Mouse (Mus musculus) naive thymus-derived CD4-positive, alpha-beta T cell, adult 5 months (primary cell): ENCODE results near the gene Ppm1j. TPM values are rescaled to one million over a fixed set of nuclear protein-coding genes. Genes with fewer than 3 reads are reported as not detected.

ENCODE experiments used
- polyA plus RNA-seq: library from polyadenylated mRNA; unstranded; fragments of 100-300 nt; shearing (Covaris generic); gene quantifications from one replicate; pipeline ENCODE4 v1.2.1, GENCODE M21; 2017

Ppm1j gene
- 40.3 TPM for polyA plus RNA-seq

DNA sequence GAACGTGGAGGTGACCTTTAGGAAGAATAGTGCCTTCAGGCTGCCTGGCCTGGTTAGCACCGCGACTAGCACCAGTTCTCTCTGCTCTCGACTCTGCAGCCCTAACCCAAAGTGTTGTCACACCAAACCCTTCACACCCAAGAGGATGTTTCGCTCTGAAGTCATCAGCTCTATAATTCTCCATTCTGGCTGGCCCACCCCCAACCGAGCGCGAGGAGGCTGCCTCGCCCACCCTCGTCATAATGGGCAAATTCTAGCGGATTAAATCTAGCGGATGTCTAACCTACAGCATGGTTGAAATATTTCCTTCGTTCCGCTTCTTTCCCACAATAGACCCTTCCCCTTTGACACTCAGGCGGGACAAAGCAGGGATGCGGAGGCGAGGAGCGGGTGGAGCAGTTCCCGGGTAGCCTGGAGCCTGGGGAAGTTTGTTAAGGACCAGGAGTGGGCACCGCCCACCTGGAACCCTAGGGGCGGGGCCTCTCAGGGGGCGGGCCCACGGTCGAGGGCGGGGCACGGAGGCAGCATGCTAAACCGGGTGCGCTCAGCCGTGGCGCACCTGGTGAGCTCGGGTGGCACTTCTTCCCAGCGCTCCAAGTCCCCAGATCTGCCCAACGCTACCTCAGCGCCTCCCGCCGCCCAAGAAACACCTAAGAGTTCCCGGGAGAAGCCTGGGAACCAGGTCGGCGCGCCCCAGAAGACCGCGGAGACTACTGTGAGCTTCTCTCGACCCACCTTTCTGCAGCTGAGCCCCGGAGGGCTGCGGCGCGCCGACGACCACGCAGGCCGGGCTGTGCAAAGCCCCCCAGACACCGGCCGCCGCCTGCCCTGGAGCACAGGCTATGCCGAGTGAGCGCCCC lies at the start of gene Ppm1j:
Gene Ppm1j (plus strand): TSS at position 496 of the 860 bp plus-strand sequence.

DNA sequence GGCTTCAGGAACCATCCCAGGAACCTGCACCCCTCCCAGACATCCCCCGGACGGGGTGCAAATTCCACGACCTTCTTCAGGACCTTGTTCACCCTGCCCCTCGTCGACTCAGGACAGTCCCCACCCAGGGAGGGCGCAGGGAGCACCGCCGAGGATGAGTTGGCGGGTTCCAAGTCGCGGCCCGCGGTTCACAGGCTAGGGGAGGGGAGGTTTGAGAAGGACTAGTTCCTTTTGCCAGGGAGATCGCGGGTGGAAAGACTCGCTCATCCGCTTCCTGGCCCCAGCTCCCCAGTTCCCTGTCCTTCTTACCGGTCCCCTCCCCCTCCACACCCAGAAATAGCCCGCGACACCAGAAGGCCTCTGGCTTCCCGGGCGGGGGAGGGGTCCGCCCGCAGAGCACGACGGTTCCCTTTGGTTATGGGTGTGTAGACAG lies 631 bp downstream of the Ppm1j start, which contains the start of gene Fam19a3:
Gene Fam19a3 (minus strand): TSS at position 370 of the 433 bp plus-strand sequence.

DNA sequence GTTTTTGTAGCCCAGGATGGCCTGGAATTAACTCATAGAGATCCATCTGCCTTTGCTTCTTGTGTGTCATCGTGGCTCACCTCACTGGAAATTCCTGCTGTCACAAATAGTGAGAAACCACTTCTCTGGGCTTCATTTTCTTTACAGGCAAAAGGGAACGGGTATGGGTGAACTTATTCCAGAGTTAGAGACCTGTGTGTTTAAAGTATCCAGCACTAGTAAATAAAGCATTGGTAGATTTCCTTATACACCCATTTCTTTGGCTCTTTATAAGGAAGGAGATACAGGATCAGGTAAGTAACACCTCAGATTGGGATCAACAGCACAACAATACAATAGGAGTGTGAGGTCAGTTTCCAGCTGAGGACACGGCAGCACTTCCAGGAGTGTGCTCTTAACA lies 7.2 kb downstream of the Ppm1j start, which contains the start of gene Rhoc:
Gene Rhoc (plus strand): TSS at position 301 of the 400 bp plus-strand sequence.

DNA sequence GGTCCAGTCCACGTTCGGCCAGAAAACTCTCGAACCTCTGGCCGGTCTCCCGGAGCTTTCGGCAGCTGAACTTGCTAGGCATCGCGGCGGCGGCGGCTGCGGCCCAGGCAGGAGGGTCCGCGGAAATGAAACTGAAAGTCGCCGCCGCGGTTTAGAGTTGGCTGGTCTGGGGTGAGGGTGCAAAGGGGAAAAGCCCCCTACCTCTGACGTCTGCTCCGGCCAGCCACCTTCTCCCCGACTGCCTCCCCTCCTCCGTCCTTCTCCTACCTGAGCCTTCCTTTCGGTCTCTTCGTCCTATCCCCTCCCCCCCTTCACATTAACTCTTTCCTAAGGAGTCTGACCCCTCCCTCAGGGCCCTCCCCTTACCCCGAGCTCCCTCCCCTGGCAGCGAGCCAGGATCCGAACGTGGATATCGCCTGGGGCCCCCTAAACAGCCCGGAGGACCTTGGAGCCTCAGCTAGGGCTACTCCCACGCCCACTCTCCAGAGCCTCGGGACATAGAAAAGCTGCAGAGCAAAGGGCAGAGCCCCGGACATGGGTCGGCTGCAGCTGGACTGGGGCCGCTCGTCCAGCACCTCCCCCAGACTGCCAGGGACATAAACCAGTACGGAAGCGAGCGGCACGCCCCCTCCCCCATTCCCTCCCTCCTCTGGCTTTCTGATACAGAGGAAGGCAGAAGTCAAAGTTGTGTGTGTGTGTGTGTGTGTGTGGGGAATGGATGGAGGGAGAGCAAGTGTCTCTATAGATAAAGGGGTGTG lies 37.3 kb downstream of the Ppm1j start, which contains the start of gene Mov10:
Gene Mov10 (minus strand): TSS at position 573 of the 758 bp plus-strand sequence.

Other genes with a start within 250 kb of the Ppm1j start
- 39.8 TPM for gene Slc16a1, start 142.4 kb upstream of the Ppm1j start, polyA plus RNA-seq
- gene Fam19a3, start 784 bp downstream of the Ppm1j start, polyA plus RNA-seq, result 1.4 TPM
- 3.4 TPM for gene Rhoc, start 7.3 kb downstream of the Ppm1j start, polyA plus RNA-seq
- gene Mov10, start 37.5 kb downstream of the Ppm1j start, polyA plus RNA-seq, result 16.1 TPM
- 46.2 TPM for gene St7l, start 82.9 kb downstream of the Ppm1j start, polyA plus RNA-seq
- 363 TPM for gene Capza1, start 83.4 kb downstream of the Ppm1j start, polyA plus RNA-seq
- not detected for gene Wnt2b, start 180.9 kb downstream of the Ppm1j start, polyA plus RNA-seq